Mouse (Mus musculus) midbrain, embryonic 15.5 days (tissue): Measurements from ENCODE around the gene Artn. TPM values are rescaled to one million over a fixed set of nuclear protein-coding genes. Genes with fewer than 3 reads are reported as not detected.

ENCODE experiments used
- ATAC-seq: fragments of 200-750 bp; cut with Nextera tagmentation; replicated peaks from 2 replicates; pipeline ENCODE4 v1.8.0; 2017; ENCODE audit warnings: moderate TSS enrichment
- H3K27ac ChIP-seq: fragments of 300-500 bp; sonication (generic); 2 replicates; pipeline ENCODE4 v1.5.1; 2015; ENCODE audit warnings: mild to moderate bottlenecking, inconsistent platforms
- H3K27me3 ChIP-seq: fragments of 300-500 bp; sonication (generic); replicated peaks from 2 replicates; pipeline ENCODE4 v1.6.1; 2015; ENCODE audit warnings: inconsistent platforms
- H3K36me3 ChIP-seq: fragments of 300-500 bp; sonication (generic); replicated peaks from 2 replicates; pipeline ENCODE4 v1.6.1; 2015; ENCODE audit warnings: inconsistent platforms
- H3K4me1 ChIP-seq: fragments of 300-500 bp; sonication (generic); 2 replicates; pipeline ENCODE4 v1.6.1; 2015; ENCODE audit warnings: inconsistent platforms
- H3K4me2 ChIP-seq: fragments of 300-500 bp; sonication (generic); 2 replicates; pipeline ENCODE4 v1.6.1; 2015; ENCODE audit warnings: inconsistent platforms, mild to moderate bottlenecking, moderate library complexity
- H3K4me3 ChIP-seq: fragments of 300-500 bp; sonication (generic); 2 replicates; pipeline ENCODE4 v1.5.1; 2015; ENCODE audit warnings: mild to moderate bottlenecking, inconsistent platforms
- H3K9ac ChIP-seq: fragments of 300-500 bp; sonication (generic); 2 replicates; pipeline ENCODE4 v1.6.1; 2015; ENCODE audit warnings: mild to moderate bottlenecking, inconsistent platforms
- H3K9me3 ChIP-seq: fragments of 300-500 bp; sonication (generic); 2 replicates; pipeline ENCODE4 v1.6.1; 2016; ENCODE audit warnings: inconsistent platforms
- WGBS: fragments of 180-500 bp; shearing (Covaris S2); methylation state at CpG from one replicate; pipeline ENCODE4 v1.1.7; 2015; ENCODE audit warnings: mixed read lengths; 5-methylcytosine and 5-hydroxymethylcytosine counted together
- polyA plus RNA-seq: library from polyadenylated mRNA; unstranded; fragments of >200 nt; fragmentation: Nextera tagmentation; extraction: Ambion mirVana; gene quantifications from 2 replicates; pipeline ENCODE4 v1.2.1, GENCODE M21; 2015

Gene Artn
- polyA plus RNA-seq, 1 experiment from 2014 or later = 0.45 TPM

DNA sequence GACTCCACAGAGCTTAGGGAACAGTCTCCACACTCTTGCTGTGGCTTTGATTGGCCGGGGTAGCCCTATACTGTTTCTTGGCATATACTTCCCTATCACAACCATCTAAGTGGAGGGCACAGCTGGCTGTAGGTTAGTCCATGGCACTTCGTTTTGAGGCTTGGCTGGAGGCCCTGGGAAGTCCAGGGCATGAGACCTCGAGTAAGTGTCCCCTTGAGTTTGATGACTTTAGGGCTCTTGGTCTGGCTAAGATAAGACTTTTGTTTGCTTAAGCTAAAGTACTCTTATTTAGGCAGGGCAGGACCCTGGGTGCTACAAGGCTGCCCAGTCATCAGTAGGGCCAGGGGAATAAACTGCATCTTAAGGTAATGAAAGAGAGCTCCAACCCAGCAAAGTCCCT lies 31.5 kb downstream of the Artn start:
- Histone ChIP-seq H3K4me3 (no peak overlapping the region), H3K4me1 (no peaks in the 10 kb centered on the region), H3K27me3 (no peaks in the 10 kb centered on the region), H3K27ac (no peak overlapping the region), H3K9me3 (no peaks in the 10 kb centered on the region), H3K9ac (no peak overlapping the region), H3K36me3 (peaks cover 88% of the 10 kb centered on the region), H3K4me2 (no peak overlapping the region)
- ATAC-seq = no peak
- 91% methylated on average over 3 of the region's 3 CpGs for WGBS

- no peak for ATAC-seq
- Histone ChIP-seq H3K27ac (no peak overlapping the region), H3K27me3 (no peaks in the 10 kb centered on the region), H3K4me2 (no peak overlapping the region), H3K4me1 (peaks cover 9% of the 10 kb centered on the region), H3K36me3 (peaks cover 69% of the 10 kb centered on the region), H3K9me3 (no peaks in the 10 kb centered on the region), H3K4me3 (no peak overlapping the region), H3K9ac (no peak overlapping the region)
- WGBS = 94% methylated on average over 6 of the region's 6 CpGs
These were observed 33.5 kb downstream of the Artn start for GRCm38 (mm10) chr4:117896031-117896430.

- Histone ChIP-seq H3K27me3 (no peaks in the 10 kb centered on the region), H3K9me3 (no peaks in the 10 kb centered on the region), H3K9ac (no peak overlapping the region), H3K4me1 (peaks cover 15% of the 10 kb centered on the region), H3K4me2 (no peak overlapping the region), H3K36me3 (peaks cover 63% of the 10 kb centered on the region), H3K4me3 (no peak overlapping the region), H3K27ac (no peak overlapping the region)
- 86% methylated on average over 7 of the region's 7 CpGs for WGBS
- ATAC-seq = no peak
These were observed 34.2 kb downstream of the Artn start for GRCm38 (mm10) chr4:117895339-117895738.

DNA sequence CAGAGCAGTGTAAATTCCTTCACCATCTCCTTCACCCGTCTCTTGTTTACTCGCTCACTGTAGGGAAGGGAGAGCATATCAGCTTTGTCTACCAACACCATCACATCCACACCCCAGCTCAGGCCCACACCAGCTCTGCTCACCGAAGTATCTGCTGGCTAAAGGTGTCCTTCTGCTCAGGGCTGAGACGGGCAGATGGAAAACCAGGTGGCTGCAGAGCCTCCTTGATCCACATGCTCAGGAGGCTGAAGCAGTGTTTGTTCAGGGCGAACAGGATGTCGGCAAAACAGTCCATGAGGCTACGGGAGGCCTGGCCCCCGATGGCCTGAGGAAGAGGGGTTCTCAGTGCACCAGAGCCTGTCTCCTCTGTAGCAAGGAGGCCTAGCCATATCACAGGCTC lies 35.0 kb downstream of the Artn start:
- Histone ChIP-seq H3K4me3 (no peak overlapping the region), H3K36me3 (peaks cover 56% of the 10 kb centered on the region), H3K9me3 (no peaks in the 10 kb centered on the region), H3K27ac (no peak overlapping the region), H3K27me3 (no peaks in the 10 kb centered on the region), H3K4me2 (no peak overlapping the region), H3K4me1 (peaks cover 15% of the 10 kb centered on the region), H3K9ac (no peak overlapping the region)
- 84% methylated on average over 8 of the region's 8 CpGs for WGBS
- no peak for ATAC-seq

DNA sequence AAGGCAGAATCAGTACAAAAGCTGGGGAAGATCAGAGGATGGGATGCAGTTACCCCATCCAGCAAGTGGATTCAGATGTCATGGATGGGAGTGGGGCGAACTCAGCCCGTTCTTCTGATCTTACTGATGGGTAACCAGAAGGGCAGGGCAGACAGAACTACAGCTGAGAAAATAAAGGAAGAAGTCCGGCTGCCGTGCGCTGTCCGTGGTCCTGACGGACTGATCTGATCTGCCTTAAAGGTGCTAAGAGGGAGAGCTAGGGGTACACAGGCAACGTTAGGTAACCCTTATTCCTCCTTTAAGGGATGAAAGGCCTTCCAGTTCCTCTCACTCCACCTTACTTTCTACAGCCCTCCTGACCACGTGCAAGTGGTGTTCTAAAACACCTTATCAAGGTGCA lies 36.2 kb downstream of the Artn start:
- Histone ChIP-seq H3K9me3 (no peaks in the 10 kb centered on the region), H3K36me3 (peaks cover 45% of the 10 kb centered on the region), H3K4me3 (no peak overlapping the region), H3K9ac (no peak overlapping the region), H3K27ac (no peak overlapping the region), H3K4me1 (peaks cover 15% of the 10 kb centered on the region), H3K27me3 (no peaks in the 10 kb centered on the region), H3K4me2 (no peak overlapping the region)
- no peak for ATAC-seq
- WGBS = 31% methylated on average over 9 of the region's 9 CpGs

- Histone ChIP-seq H3K36me3 (peaks cover 29% of the 10 kb centered on the region; the same call in 1 of the 2 replicates), H3K9ac (peak within 1 kb of the TSS; percentile 41), H3K4me2 (peak within 1 kb of the TSS; percentile 92), H3K27ac (no peak within 1 kb of the TSS), H3K4me1 (peaks cover 19% of the 10 kb centered on the region), H3K4me3 (peak within 1 kb of the TSS; percentile 74), H3K9me3 (no peaks in the 10 kb centered on the region), H3K27me3 (no peaks in the 10 kb centered on the region)
- peak; percentile 89 for ATAC-seq
- WGBS = under 1% methylated on average over 21 of the region's 21 CpGs
These were observed 37.8 kb downstream of the Artn start, which contains the start of gene Dph2 for GRCm38 (mm10) chr4:117891738-117892161. Gene Dph2 (minus strand): TSS chr4:117892032.

DNA sequence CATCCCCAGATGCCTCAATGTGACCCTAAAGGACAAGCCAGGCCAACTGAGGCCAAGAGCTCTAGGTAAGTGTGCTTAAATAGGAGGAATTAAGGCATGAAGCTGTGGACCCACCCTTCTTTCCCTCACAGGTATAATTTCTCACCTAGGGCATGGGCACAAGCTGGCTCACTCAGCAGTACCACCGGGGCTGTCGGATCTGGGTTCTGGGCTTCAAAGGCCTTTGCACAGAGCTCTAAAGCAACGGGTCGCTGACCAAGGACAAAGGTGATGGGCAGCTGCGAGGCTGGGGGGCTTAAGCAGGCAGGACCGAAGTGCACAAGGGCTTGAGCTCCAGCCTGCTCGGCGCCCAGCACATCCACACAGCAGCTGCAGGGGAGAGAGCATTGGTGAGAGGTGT lies 38.8 kb downstream of the Artn start:
- Histone ChIP-seq H3K9ac (no peak overlapping the region), H3K27me3 (no peaks in the 10 kb centered on the region), H3K4me1 (peaks cover 28% of the 10 kb centered on the region), H3K36me3 (peaks cover 21% of the 10 kb centered on the region; the same call in 1 of the 2 replicates), H3K27ac (no peak overlapping the region), H3K4me3 (0 out of 2 replicates have a peak overlapping the region, but pooled peaks have one; percentile 74), H3K9me3 (no peaks in the 10 kb centered on the region), H3K4me2 (peak overlapping the region; percentile 92)
- ATAC-seq = no peak
- WGBS = 44% methylated on average over 8 of the region's 8 CpGs

- no peaks in the 10 kb centered on the region for H3K9me3 ChIP-seq
- ATAC-seq = no peak
- H3K4me1 ChIP-seq = peaks cover 34% of the 10 kb centered on the region
- H3K9ac ChIP-seq = no peak overlapping the region
- no peaks in the 10 kb centered on the region for H3K27me3 ChIP-seq
- H3K36me3 ChIP-seq = peaks cover 13% of the 10 kb centered on the region; the same call in 1 of the 2 replicates
- H3K4me2 ChIP-seq = no peak overlapping the region
- WGBS = 92% methylated on average over 14 of the region's 14 CpGs
- no peak overlapping the region for H3K4me3 ChIP-seq
- no peak overlapping the region for H3K27ac ChIP-seq
These were observed 39.5 kb downstream of the Artn start for GRCm38 (mm10) chr4:117890031-117890430.

- Histone ChIP-seq H3K36me3 (peaks cover 13% of the 10 kb centered on the region; the same call in 1 of the 2 replicates), H3K4me2 (no peak overlapping the region), H3K4me1 (peaks cover 40% of the 10 kb centered on the region), H3K27me3 (no peaks in the 10 kb centered on the region), H3K27ac (no peak overlapping the region), H3K9me3 (no peaks in the 10 kb centered on the region), H3K4me3 (no peak overlapping the region), H3K9ac (no peak overlapping the region)
- WGBS = 95% methylated on average over 15 of the region's 15 CpGs
- ATAC-seq = no peak
These were observed 40.1 kb downstream of the Artn start for GRCm38 (mm10) chr4:117889471-117889870.

DNA sequence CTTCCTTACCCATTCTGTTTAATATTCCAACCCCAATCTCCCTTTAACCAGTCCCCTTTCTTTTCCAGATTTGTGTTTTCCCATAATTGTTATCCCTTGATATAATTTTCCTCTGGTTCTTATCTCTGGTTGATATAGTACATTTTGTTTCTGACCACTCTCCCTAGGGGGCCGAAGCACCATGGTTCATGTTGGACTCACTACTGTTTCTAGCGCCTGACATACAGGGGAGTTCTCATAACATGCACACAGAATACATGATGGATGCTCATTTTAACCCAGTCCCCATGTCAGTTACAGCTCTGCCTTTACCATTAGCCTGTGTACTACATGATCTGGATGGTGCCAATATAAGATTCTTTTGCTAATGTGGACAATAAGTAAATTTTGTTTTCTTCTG lies 41.6 kb downstream of the Artn start:
- Histone ChIP-seq H3K4me1 (peaks cover 50% of the 10 kb centered on the region), H3K9ac (peak overlapping the region; percentile 23; the same call in 1 of the 2 replicates), H3K4me3 (peak overlapping the region; percentile 69), H3K27me3 (no peaks in the 10 kb centered on the region), H3K4me2 (peak overlapping the region; percentile 82), H3K36me3 (peaks cover 8% of the 10 kb centered on the region; the same call in 1 of the 2 replicates), H3K9me3 (no peaks in the 10 kb centered on the region), H3K27ac (no peak overlapping the region)
- ATAC-seq = no peak
- 76% methylated on average over 2 of the region's 2 CpGs for WGBS

DNA sequence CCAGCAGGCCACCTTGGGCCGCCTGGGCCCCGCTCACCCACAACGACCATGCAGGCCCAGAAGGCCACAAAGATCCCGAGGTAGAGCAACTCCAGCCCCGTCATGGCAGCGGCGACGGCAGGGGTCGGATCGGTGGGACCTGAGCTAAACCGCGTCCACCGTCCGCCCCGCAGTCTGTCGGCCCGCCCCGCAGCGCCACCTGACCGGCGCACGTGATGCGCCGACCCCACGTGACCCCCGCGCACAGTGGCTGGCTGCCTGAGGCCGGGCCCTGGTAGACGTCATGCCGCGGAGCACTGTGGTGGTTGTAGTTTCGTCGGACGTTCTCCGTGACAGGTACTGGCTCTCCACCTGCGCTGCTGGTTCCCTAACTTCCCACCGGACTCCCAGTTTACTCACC lies 42.4 kb downstream of the Artn start, which contains the start of gene Atp6v0b:
TSS of gene Atp6v0b (minus strand) at position 201 of the 400 bp plus-strand sequence.
- H3K27ac ChIP-seq = peak within 1 kb of the TSS; percentile 67
- H3K27me3 ChIP-seq = no peaks in the 10 kb centered on the region
- H3K4me2 ChIP-seq = peak within 1 kb of the TSS; percentile 82
- H3K4me3 ChIP-seq = peak within 1 kb of the TSS; percentile 69
- peaks cover 8% of the 10 kb centered on the region; the same call in 1 of the 2 replicates for H3K36me3 ChIP-seq
- ATAC-seq = peak; percentile 85
- H3K9me3 ChIP-seq = no peaks in the 10 kb centered on the region
- WGBS = 2% methylated on average over 37 of the region's 37 CpGs
- H3K4me1 ChIP-seq = peaks cover 55% of the 10 kb centered on the region
- H3K9ac ChIP-seq = peak within 1 kb of the TSS; percentile 84

DNA sequence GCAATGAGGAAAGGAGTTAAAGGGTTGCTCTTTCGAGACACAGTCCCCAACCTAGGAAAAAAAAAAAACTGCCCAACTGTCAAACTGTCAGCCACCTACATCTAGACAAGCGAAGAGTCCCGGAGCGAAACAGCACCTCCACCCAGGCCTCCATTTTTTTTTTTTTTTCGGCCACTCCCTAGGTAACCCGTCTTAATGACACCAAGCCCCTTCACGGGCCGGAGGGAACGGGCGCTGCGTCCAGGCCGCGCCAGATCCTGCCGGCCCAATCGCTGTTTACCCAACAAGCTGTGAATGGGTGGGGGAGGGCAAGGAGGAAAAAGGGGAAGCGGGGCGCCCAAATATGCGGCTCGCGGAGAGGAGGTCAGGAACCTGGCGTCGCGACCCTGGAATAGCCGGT lies 42.9 kb downstream of the Artn start:
- no peaks in the 10 kb centered on the region for H3K27me3 ChIP-seq
- no peaks in the 10 kb centered on the region for H3K9me3 ChIP-seq
- 2% methylated on average over 24 of the region's 24 CpGs for WGBS
- peak overlapping the region; percentile 69 for H3K4me3 ChIP-seq
- H3K27ac ChIP-seq = peak overlapping the region; percentile 67; the same call in 1 of the 2 replicates
- H3K36me3 ChIP-seq = peaks cover 8% of the 10 kb centered on the region; the same call in 1 of the 2 replicates
- H3K9ac ChIP-seq = peak overlapping the region; percentile 84
- ATAC-seq = peak; percentile 3
- H3K4me1 ChIP-seq = peaks cover 57% of the 10 kb centered on the region
- peak overlapping the region; percentile 82 for H3K4me2 ChIP-seq

DNA sequence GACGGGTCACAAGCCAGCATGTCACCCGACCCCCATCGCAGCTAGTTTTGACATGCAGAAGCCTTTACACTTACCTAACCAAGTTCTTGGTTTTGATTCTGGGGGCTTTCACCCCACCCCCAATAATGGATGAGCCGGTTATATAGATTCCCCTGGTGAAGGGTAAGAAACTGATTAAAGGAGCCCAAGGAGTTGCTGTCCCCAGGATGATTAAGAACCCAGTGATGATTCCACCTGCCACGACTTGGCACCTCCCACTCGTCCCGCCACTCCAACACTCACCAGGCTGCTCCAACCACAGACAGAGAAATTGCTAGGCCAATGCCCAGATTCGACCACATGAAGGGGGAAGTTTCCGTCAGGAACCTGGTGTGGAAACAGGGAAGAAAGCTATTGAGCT lies 43.6 kb downstream of the Artn start:
- 80% methylated on average over 9 of the region's 9 CpGs for WGBS
- H3K4me2 ChIP-seq = peak overlapping the region; percentile 82
- peaks cover 8% of the 10 kb centered on the region; the same call in 1 of the 2 replicates for H3K36me3 ChIP-seq
- H3K9ac ChIP-seq = no peak overlapping the region
- peaks cover 58% of the 10 kb centered on the region for H3K4me1 ChIP-seq
- no peaks in the 10 kb centered on the region for H3K27me3 ChIP-seq
- no peak for ATAC-seq
- no peak overlapping the region for H3K27ac ChIP-seq
- no peaks in the 10 kb centered on the region for H3K9me3 ChIP-seq
- peak overlapping the region; percentile 69 for H3K4me3 ChIP-seq
